Mouse (Mus musculus): ENCODE data around the gene Gmpr2. TPM values are rescaled to one million over a fixed set of nuclear protein-coding genes. Genes with fewer than 3 reads are reported as not detected.
A peak's percentile ranks its signal among the peaks of the same experiment; 100 is the strongest.

Gmpr2 gene
- polyA plus RNA-seq, 1 experiment from 2014 or later, result 63.5 TPM

DNA sequence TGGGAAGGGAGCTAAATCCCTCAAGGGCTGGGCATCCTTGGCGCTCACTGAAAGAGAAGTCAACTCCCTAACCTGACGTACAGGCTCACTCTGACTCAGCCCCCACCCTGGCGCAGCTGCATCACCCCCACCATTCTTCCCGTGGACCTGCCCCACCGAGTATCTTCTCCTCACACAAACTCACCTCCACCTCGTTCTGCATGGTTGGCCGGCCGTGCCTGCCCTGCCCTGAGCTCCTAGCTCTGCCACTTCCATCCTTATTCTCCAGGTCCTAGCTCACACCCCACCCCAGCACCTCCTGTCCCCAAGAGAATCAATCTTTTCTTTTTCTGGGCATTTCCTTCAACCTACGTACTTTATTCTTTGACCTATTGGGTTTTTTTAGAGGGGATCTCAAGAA, 29.4 kb downstream of the Gmpr2 start:
- no peak overlapping the region for H3K4me3 ChIP-seq
- WGBS, result 59% methylated on average over 9 of the region's 9 CpGs
- DNase-seq (ENCODE audit: low spot score), result no peak

DNA sequence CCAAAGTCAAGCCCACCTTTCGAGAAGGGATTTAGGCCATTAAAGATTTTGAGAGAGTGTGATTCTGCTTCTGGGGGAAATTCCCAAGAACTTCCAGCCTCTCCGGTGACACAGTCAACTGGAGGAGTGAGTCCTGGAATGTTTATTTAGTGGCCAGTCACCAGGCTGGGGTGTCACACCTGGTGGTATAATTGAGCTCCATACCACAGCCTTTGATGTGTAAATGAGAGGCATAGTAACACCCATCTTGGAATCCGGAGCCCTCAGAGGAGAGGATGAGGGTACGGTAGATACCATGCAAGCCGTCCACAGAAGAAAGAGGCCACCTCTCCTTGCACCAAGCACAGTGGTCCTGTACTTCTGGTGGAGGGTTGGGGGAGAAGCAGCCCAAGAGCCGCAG, 31.0 kb downstream of the Gmpr2 start:
- no peak for DNase-seq (ENCODE audit: low spot score)
- H3K4me1 ChIP-seq, result no peaks in the 10 kb centered on the region
- no peak overlapping the region for H3K27ac ChIP-seq (replicated peaks)
- no peaks in the 10 kb centered on the region for H3K9me3 ChIP-seq (replicated peaks)
- no peak overlapping the region for H3K4me3 ChIP-seq
- WGBS, result 77% methylated on average over 6 of the region's 6 CpGs
- H3K27me3 ChIP-seq (ENCODE audit: low read depth, poor library complexity, severe bottlenecking), result no peaks in the 10 kb centered on the region
- no peaks in the 10 kb centered on the region for H3K36me3 ChIP-seq

More for the DNA sequence above, 29.4 kb downstream of the Gmpr2 start:
- Histone ChIP-seq H3K9me3 (replicated peaks) (no peaks in the 10 kb centered on the region), H3K27ac (replicated peaks) (no peak overlapping the region), H3K27me3 (ENCODE audit: low read depth, poor library complexity, severe bottlenecking) (no peaks in the 10 kb centered on the region), H3K36me3 (no peaks in the 10 kb centered on the region), H3K4me1 (no peaks in the 10 kb centered on the region)

DNA sequence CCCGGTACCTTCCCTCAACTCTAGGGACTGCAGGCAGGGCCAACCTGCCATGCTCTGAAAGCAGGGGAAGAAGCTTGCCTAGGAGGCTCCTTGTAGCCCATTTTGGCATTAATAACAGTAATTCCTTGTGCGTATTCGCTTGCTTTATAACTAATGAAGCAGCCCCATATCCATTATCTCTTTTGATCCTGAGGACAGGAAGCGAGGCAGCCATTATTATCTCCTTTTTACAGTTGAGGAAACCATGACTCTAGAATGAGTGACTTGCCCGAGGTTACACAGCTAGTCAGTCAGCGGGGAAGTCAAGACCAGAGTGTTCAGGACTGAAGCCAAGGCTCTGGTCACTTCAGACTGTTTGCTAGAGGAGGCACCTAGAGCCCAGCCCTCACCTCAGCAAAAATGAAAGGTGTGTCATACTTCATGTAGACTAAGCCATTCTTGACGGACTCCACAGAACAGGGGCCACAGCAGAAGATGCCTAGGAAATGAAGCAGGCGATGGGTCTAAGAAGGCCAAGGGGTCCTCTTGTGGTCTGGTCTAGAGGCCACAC, 34.4 kb downstream of the Gmpr2 start:
- Histone ChIP-seq H3K36me3 (no peaks in the 10 kb centered on the region), H3K27me3 (ENCODE audit: low read depth, poor library complexity, severe bottlenecking) (no peaks in the 10 kb centered on the region), H3K27ac (replicated peaks) (no peak overlapping the region), H3K4me3 (no peak overlapping the region), H3K9me3 (replicated peaks) (no peaks in the 10 kb centered on the region), H3K4me1 (no peaks in the 10 kb centered on the region)
- WGBS, result 92% methylated on average over 8 of the region's 8 CpGs
- no peak for DNase-seq (ENCODE audit: low spot score)

DNA sequence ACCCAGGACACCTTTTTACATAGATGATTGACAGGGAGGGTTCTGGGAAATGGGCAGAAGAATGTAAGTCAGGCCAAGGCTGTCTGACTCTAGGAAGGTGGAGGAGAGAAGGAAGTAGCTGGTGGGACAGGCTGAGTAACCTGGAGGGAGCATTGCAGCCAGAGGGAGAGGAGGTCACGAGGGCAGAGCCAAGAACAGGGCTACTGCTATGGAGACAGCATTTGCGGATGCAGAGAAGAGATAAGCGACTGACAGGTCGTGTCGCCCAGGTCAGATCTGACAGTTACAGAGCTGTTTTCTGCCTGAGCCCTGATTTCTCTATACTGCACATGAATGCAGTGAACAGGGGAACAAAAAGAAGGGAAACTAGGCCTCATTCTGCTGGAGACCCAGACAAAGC, 35.7 kb downstream of the Gmpr2 start:
- no peak overlapping the region for H3K4me3 ChIP-seq
- no peaks in the 10 kb centered on the region for H3K36me3 ChIP-seq
- 77% methylated on average over 5 of the region's 5 CpGs for WGBS
- no peaks in the 10 kb centered on the region for H3K9me3 ChIP-seq (replicated peaks)
- H3K4me1 ChIP-seq, result no peaks in the 10 kb centered on the region
- H3K27me3 ChIP-seq (ENCODE audit: low read depth, poor library complexity, severe bottlenecking), result peaks cover 12% of the 10 kb centered on the region
- DNase-seq (ENCODE audit: low spot score), result no peak
- H3K27ac ChIP-seq (replicated peaks), result no peak overlapping the region

DNA sequence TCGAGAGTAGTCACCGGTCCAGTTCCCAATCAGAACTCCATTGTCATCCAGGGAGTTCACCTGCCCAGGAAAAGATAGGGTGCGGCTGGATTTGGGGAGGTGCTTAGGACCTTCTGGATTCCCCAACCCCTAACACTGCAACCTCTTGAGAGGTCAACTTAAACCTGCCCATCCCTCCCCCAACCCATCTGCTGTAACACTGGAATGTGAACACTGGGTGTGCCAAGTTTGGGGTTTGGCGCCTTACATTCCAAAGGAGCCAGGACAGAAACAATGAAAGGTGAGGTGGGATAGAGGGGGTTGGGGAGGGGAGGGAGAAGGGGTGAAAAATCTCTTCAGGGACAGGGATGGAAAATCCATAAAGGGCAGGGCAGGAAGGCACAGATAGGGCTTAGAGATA, 37.8 kb downstream of the Gmpr2 start:
- no peak for DNase-seq (ENCODE audit: low spot score)
- Histone ChIP-seq H3K4me1 (peaks cover 11% of the 10 kb centered on the region), H3K9me3 (replicated peaks) (no peaks in the 10 kb centered on the region), H3K27ac (replicated peaks) (no peak overlapping the region), H3K4me3 (no peak overlapping the region), H3K27me3 (ENCODE audit: low read depth, poor library complexity, severe bottlenecking) (peaks cover 28% of the 10 kb centered on the region), H3K36me3 (no peaks in the 10 kb centered on the region)
- 84% methylated on average over 4 of the region's 4 CpGs for WGBS

DNA sequence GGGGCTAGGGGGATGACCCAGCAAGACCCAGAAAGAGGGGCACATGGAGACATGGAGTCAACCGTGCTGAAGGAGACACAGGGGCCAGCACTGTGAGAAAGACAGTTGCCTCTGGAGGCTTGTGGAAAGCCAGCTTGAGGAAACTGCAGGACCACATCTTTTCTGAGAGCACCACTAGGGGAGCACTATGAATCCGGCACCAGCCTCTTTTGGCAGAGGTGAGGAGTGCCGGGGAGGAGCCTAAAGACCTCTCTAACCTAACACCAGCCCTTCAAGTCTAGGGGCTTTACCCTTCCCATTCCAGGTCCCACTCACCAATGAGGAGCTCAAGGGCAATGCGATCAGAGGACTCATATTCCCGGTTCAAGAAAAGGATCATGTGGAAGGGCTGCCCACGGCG, 40.0 kb downstream of the Gmpr2 start:
- DNase-seq (ENCODE audit: low spot score), result no peak

DNA sequence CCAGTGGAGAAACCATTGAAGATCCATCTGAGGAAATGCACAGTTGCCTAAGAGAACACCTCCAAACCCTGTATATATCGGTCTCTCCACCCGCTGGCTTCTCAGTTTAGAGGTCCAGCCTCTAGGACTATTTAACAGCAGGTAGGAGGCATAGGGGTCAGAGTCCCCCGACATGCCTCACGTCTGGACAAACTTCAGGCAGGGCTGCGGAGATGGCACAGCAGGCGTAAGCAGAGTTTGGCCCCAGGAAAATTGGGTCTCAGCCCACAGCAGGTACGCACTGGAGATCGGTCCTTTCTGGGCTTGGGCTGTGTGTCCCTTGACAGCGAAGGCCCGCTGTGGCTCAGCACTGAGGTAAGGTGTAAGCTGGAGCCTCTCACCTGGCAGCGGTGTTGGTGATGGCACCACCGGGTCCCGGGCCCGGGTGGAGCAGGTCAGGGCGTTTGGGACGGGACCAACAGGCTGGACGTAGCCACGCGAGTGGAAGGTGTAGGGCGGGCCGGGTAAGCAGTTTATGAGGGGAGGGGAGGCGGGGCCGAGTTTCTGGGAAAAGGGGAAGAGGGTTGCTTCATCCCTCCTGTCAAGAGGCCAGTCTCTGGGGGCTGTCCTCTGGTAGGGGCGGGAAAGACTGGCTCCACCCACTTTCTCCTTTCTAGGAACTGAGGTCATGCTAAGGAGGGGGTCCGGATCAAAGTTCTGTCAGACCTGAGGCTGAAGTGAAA, 41.4 kb downstream of the Gmpr2 start:
- Histone ChIP-seq H3K27ac (replicated peaks) (0 out of 2 replicates have a peak overlapping the region, but pooled peaks have one; percentile 10), H3K36me3 (peaks cover 18% of the 10 kb centered on the region), H3K9me3 (replicated peaks) (no peaks in the 10 kb centered on the region), H3K4me1 (peaks cover 11% of the 10 kb centered on the region), H3K27me3 (ENCODE audit: low read depth, poor library complexity, severe bottlenecking) (peaks cover 28% of the 10 kb centered on the region), H3K4me3 (peak overlapping the region; percentile 32)
- no peak for DNase-seq (ENCODE audit: low spot score)
- 15% methylated on average over 25 of the region's 25 CpGs for WGBS

More for the DNA sequence above, 40.0 kb downstream of the Gmpr2 start:
- Histone ChIP-seq H3K27ac (replicated peaks) (no peak overlapping the region), H3K4me1 (peaks cover 11% of the 10 kb centered on the region), H3K36me3 (peaks cover 6% of the 10 kb centered on the region), H3K9me3 (replicated peaks) (no peaks in the 10 kb centered on the region), H3K4me3 (no peak overlapping the region), H3K27me3 (ENCODE audit: low read depth, poor library complexity, severe bottlenecking) (peaks cover 28% of the 10 kb centered on the region)
- WGBS, result 87% methylated on average over 7 of the region's 7 CpGs

DNA sequence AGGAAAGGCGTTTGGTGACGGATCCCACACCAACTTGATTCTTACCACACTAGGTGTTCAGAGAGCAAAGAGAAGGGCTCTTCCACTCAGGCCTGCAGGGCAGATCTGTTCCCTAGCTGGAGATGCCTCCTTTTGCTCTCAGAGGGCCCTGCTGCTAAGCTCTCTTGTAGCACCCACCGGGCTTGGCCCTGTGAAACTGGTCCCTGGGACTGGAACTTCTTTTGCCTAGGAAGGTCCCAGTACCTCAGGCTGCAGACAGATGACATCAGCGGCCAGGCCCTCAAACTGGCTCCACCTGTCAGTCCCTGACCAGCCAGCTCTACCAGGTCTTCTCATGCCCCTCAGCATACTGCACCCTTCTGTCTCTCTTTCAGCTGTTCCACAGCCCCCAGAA, 42.0 kb downstream of the Gmpr2 start, which contains the start of gene Tgm1:
Gene Tgm1, minus strand, starts transcription at position 198 of the 394 bp plus-strand sequence.
- Histone ChIP-seq H3K27ac (replicated peaks) (0 out of 2 replicates have a peak within 1 kb of the TSS, but pooled peaks have one; percentile 13), H3K9me3 (replicated peaks) (no peaks in the 10 kb centered on the region), H3K4me3 (peak within 1 kb of the TSS; percentile 32), H3K27me3 (ENCODE audit: low read depth, poor library complexity, severe bottlenecking) (peaks cover 28% of the 10 kb centered on the region), H3K4me1 (peaks cover 11% of the 10 kb centered on the region), H3K36me3 (peaks cover 24% of the 10 kb centered on the region)
- DNase-seq (ENCODE audit: low spot score), result no peak
- 27% methylated on average over 4 of the region's 4 CpGs for WGBS

DNA sequence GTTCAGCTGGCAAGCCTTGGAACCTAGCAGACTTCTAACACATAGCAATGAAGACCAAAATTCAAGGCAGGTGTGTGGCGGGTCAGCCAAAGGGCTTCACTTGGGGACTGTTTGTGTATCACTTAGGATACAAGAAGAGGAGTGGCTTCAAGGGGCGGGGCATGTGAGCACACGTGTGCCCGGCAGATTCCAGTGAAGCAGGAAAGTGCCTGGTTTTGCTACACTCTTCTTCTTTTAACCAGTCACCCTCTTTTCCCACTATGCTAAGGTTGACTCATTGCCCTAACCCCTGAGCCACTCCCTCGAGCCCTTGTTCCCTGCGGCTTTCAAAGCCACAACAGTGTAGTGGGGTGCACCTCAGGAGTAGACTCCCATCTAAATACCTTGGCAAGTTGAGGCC, 43.2 kb downstream of the Gmpr2 start:
- DNase-seq (ENCODE audit: low spot score), result no peak
- Histone ChIP-seq H3K36me3 (peaks cover 35% of the 10 kb centered on the region), H3K4me3 (no peak overlapping the region), H3K27me3 (ENCODE audit: low read depth, poor library complexity, severe bottlenecking) (peaks cover 28% of the 10 kb centered on the region), H3K9me3 (replicated peaks) (no peaks in the 10 kb centered on the region), H3K4me1 (peaks cover 11% of the 10 kb centered on the region), H3K27ac (replicated peaks) (no peak overlapping the region)
- WGBS, result 41% methylated on average over 6 of the region's 6 CpGs

DNA sequence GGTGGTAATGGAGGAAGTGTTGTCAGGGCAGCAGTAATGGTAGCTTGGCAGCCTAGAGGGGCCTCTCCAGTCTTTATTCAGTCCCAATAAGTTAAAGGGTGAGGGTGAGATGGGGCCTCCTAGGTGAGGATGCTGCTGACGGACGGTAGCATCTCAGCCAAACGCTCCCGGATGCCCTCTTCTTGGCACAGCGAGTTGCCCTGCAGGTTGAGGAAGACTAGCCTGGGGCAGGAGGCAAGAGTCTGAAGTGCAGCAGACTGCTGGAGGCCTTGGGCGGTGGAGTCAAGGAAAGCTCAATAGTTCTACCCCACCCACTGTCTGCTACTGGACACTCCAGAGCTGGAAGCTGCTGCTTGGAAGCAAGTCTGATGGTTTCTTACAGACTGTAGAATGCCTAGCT, 44.5 kb downstream of the Gmpr2 start:
- H3K4me1 ChIP-seq, result peaks cover 18% of the 10 kb centered on the region
- H3K27me3 ChIP-seq (ENCODE audit: low read depth, poor library complexity, severe bottlenecking), result peaks cover 28% of the 10 kb centered on the region
- 96% methylated on average over 6 of the region's 6 CpGs for WGBS
- H3K36me3 ChIP-seq, result peaks cover 38% of the 10 kb centered on the region
- no peak overlapping the region for H3K27ac ChIP-seq (replicated peaks)
- no peak for DNase-seq (ENCODE audit: low spot score)
- no peaks in the 10 kb centered on the region for H3K9me3 ChIP-seq (replicated peaks)
- no peak overlapping the region for H3K4me3 ChIP-seq

DNA sequence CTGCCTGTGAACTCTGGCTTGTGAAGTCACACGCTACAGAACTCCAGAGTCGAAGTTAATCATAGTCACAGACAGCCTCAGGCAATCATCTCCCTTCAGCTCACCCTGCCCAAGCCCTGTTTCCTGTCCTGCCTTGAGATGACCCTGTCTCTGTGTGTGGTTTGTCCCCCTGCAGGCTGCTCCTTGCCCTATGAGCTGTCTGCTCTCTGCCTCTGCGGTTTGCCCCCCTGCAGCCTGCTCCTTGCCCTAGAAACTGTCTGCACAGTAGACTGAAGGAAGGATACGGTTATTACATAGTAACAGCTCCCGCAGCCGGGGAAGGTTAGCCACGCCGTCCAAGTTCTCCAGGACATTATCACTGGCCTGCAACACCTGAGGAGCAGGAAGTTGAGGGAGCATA, 45.1 kb downstream of the Gmpr2 start:
- Histone ChIP-seq H3K4me1 (peaks cover 22% of the 10 kb centered on the region), H3K27me3 (ENCODE audit: low read depth, poor library complexity, severe bottlenecking) (peaks cover 22% of the 10 kb centered on the region), H3K4me3 (no peak overlapping the region), H3K27ac (replicated peaks) (no peak overlapping the region), H3K9me3 (replicated peaks) (no peaks in the 10 kb centered on the region), H3K36me3 (peaks cover 38% of the 10 kb centered on the region)
- WGBS, result 90% methylated on average over 8 of the region's 8 CpGs
- no peak for DNase-seq (ENCODE audit: low spot score)

DNA sequence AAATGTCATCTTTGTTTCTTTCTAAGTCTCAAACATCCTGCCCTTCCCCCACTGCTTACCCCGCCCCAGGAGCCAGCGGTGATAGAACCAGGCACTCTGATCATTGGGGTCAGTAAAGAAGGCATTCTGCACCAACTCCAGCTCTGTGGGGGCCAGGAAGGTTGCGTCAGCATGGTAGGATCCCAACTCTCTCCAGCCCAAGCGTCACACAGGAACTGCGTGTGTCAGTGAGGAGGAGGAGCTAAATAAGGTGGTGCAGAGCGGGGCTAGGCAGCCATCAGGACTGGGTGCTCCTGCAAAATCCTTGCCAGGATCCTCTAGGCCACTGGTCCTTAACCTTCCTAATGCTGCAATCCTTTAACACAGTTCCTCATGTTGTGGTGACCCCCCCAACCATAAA, 48.0 kb downstream of the Gmpr2 start:
- H3K27me3 ChIP-seq (ENCODE audit: low read depth, poor library complexity, severe bottlenecking), result no peaks in the 10 kb centered on the region
- peaks cover 38% of the 10 kb centered on the region for H3K36me3 ChIP-seq
- no peaks in the 10 kb centered on the region for H3K9me3 ChIP-seq (replicated peaks)
- H3K4me1 ChIP-seq, result peaks cover 18% of the 10 kb centered on the region
- H3K4me3 ChIP-seq, result no peak overlapping the region
- no peak for DNase-seq (ENCODE audit: low spot score)
- no peak overlapping the region for H3K27ac ChIP-seq (replicated peaks)
- WGBS, result 89% methylated on average over 6 of the region's 6 CpGs

DNA sequence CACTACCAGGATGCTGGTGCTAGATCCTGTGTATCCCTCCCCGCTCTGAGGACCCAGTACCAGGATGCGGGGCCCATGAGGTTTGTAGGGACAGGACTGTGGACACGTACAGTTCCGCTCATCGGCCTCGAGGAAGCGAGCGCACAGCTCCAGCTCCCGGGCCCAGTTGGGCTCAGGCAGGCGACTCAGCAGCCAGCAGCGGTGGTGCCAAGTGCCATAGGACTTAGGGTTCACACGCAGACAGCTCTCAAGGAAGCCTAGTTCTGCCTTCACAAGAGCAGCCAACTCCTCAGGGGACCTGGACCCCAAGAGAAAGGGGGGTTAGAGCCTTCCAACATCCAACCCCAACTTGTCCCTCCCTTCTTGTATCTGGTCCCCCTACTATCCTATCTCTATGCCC, 48.9 kb downstream of the Gmpr2 start:
- no peaks in the 10 kb centered on the region for H3K27me3 ChIP-seq (ENCODE audit: low read depth, poor library complexity, severe bottlenecking)
- 92% methylated on average over 12 of the region's 12 CpGs for WGBS
- no peak overlapping the region for H3K27ac ChIP-seq (replicated peaks)
- H3K36me3 ChIP-seq, result peaks cover 38% of the 10 kb centered on the region
- DNase-seq (ENCODE audit: low spot score), result no peak
- H3K4me3 ChIP-seq, result peak overlapping the region; percentile 90; the same call in 1 of the 2 replicates
- no peaks in the 10 kb centered on the region for H3K9me3 ChIP-seq (replicated peaks)
- peaks cover 20% of the 10 kb centered on the region for H3K4me1 ChIP-seq
